Mouse (Mus musculus) left cerebral cortex, adult 18-20 months (tissue): ENCODE results near the gene Slu7. TPM values are rescaled to one million over a fixed set of nuclear protein-coding genes. Genes with fewer than 3 reads are reported as not detected.

Source experiments
- DNase-seq, 2 experiments: peaks; one replicate each; pipeline ENCODE4 v3.0.0; 2021 to 2022; ENCODE audit warnings: low spot score in 2 of 2, mixed read lengths in 1 of 2
- total RNA-seq, 2 experiments: library from RNA; stranded (reverse); gene quantifications; 2 replicates each; pipeline ENCODE4 v1.2.3; 2021

Slu7 gene
- total RNA-seq, 2 experiments from 2014 or later = 55.5 to 57.8 TPM

DNA sequence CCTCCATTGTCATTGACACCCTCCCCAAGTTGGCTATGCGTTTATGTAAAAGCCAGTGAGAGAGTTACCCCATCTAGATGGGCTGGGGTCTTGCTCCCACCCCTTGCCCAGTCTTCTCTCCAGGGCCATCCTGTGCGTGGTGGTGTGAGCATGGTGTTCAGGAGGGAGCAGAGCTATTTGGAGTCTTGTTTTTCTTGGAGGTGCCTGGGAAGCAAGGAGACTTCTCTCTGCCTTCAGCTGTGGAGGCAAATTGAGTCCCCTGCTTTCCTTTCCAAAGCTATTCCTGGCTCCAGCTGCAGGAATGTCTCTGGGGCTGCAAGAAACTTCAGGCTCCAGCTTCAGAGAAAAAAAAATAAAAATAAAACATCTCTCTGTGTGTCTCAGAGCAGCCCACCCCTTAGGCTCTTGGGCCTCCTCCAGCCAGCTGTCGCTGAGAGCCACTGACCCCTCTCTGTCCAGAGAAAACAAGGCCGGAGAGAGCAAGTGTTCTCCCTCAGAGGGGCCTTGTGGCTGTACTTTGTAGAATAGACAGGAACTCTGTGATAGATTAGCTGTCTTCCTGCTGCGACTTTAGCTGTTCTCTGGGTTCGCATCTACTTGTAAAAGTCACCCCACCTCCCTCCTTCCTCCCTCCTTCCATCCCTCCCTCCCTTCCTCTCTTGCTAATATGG lies 49.7 kb downstream of the Slu7 start:
- DNase-seq = no peak

DNA sequence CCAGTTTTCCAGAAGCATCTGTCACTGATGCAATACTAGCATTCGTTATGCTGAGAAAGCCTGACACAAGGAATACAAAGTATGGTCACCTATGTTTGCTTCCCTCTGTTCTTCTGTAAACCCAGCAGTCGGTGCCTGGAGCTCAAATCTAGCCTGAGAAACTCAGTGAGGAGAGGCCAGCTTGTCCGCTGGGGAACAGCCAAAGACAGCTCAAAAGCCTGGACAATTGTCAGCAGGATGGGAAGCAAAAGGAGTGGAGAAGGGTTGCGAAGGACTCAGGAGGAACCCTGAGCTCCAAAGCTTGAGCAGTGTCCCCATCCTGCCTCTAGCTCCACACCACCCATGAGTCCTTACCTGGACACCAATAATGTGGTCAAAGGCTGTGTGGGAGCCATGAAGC lies 50.5 kb downstream of the Slu7 start:
- no peak for DNase-seq

DNA sequence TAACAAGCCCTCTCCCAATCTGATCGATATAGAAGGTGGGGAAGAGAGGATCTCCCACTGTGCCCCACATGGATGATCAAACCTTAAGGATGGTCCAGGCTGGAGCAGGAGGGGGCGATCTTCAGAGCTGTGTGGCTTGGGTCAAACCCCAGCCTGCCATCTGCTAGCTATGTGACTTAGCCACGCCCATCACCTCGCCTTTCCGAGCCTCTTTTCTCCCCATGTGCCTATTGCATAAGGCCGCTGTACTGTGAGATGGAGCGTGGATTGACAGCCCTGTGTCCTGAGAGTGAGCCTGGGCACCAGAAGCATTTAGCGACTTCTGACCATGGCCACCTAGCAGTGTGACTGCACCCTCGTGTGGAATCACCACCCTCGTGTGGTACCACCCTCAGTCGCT lies 51.1 kb downstream of the Slu7 start:
- no peak for DNase-seq

DNA sequence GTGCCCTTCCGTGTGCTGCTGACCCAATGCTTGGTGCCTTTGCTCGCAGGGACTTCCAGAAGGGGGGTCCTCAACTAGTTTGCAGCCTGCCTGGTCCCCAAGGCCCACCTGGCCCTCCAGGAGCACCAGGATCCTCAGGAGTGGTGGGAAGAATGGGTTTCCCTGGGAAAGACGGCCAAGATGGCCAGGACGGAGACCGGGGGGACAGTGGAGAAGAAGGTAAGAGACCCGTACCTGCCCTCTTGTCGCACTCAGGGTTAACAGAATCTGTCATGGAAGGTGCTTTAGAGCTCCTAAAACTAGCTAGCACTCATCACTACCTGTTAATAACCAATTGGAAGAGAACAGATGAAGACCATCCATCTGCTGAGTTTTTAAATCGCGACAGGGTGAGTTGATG lies 52.3 kb downstream of the Slu7 start:
- no peak for DNase-seq

DNA sequence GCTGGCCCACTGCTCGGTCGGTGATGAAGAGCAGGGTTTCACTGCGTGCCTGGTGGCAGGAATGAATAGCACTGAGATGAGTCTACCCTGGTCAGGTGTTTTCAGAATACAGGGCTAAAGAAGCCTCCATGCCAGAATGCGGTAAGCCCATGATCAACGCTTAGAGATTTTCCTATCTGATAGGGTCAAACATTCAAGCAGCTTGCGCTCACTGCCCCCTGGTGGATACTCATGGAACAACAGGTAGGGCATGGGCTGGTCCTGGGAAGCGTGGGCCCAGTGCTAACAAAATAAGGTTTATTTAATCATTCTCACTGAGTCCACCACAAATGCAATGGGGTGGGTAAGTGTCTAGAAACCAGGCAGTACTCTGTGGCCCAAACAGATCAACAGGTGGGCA lies 59.1 kb downstream of the Slu7 start:
- DNase-seq = peak; percentile 68 to 81

DNA sequence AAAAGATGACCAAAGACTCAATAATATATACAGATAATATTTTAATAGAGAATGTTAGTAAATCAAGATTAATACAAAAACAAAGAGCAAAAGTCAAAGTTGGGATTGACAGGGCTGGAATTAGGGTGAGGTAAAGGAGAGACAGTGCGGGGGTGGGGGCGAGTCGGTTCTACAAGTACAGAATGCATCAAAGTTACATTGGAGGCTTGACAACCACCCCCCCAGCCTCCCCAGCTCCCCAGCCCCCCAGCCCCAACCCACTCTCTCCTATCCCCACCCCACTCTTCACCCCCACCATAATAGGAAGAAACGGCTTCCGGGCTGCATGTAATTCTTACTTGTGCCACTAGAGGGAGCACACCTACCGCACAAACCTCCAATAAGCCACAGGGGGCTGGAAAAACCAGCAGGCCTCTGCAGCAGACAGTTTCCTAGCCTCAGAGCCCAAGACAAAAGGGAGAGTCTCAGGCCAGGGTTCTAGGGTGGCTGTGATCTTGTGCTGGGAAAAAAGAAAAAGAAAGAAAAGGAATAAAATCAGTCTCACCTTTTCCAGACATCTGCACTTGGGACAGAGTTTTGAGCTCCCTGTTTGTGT lies 60.4 kb downstream of the Slu7 start:
- DNase-seq = peak; percentile 76 to 77

DNA sequence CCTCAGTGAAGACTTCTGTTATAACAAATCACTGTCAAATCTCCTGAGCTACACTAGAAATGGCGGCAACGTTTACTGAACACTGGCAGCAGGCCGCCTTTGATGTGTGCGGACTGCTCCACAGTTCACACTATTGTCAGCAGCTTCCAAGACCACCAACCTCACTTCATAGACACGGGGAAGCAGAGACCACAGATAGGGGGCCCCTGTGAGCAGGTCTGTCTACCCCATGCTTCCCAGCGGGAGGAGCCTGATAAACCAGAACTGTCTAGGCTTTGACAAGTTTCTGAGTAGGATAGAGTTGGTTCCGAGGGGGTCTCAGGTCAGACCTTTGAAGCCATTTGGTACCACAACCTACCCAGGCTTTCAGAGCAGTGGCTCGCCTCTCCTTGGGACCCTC lies 61.5 kb downstream of the Slu7 start:
- DNase-seq = no peak

DNA sequence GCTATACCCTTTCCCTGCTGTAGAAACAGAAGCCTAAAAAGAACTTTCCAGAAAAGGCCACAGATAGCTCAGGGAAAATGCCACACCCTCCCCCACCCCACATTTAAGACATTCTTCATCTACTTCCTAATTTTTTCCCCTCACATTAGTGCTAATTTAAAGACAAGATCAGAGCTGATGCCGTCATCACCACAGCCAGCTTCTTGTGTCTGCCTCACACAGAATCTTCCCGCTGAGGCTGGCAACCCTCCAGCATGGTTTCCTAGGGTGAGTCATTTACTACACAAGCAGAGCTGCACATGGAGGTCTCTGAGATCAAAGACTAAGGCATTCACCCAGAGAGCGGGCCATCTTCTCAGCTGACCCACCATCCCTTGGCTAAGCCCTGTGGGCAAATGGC lies 62.0 kb downstream of the Slu7 start:
- peak; percentile 48 to 56 for DNase-seq

Other genes starting within 250 kb of the Slu7 start
- 10 to 100 TPM; 30.2 to 31.1 TPM for gene Pttg1, start 7.5 kb upstream of the Slu7 start, total RNA-seq
- gene C1qtnf2, start 40.5 kb downstream of the Slu7 start, total RNA-seq = 1 to 10 TPM; 2.3 to 2.9 TPM
- 1 to 10 TPM; 2.8 to 3.0 TPM for gene Ccnjl, start 95.0 kb downstream of the Slu7 start, total RNA-seq
- gene 4933415A04Rik, start 153.3 kb downstream of the Slu7 start, total RNA-seq = under 1 TPM; 0.66 to 0.70 TPM
- not detected for gene Fabp6, start 167.8 kb downstream of the Slu7 start, total RNA-seq
- 10 to 100 TPM; 61.2 to 65.4 TPM for gene Pwwp2a, start 248.3 kb downstream of the Slu7 start, total RNA-seq